Mouse (Mus musculus) ES-E14 (cell line): Measurements from ENCODE around the gene Lcp1. TPM values are rescaled to one million over a fixed set of nuclear protein-coding genes. Genes with fewer than 3 reads are reported as not detected.
"Not testable (repeated sequence)": the region's sequence is repeated elsewhere in the genome, so short reads cannot be mapped to it uniquely, and the experiment has no call there.

Source experiments
- DNase-seq: peaks from one replicate; pipeline ENCODE4 v3.0.0-alpha.2; 2013; ENCODE audit warnings: low read depth, low spot score
- H3K27ac ChIP-seq: 2 replicates; pipeline ENCODE4 v1.5.1; 2012; ENCODE audit warnings: low read depth, mild to moderate bottlenecking, low read length, moderate library complexity, mixed read lengths; ENCODE audit not compliant: poor library complexity, insufficient read depth, severe bottlenecking
- H3K36me3 ChIP-seq: 2 replicates; pipeline ENCODE4 v1.6.1; 2012; ENCODE audit warnings: mild to moderate bottlenecking, low read length, moderate library complexity, mixed read lengths; ENCODE audit not compliant: control insufficient read depth, poor library complexity, insufficient read depth, severe bottlenecking
- H3K4me1 ChIP-seq, 2 experiments: fragments of 150-350 bp in 1 of 2; sonication (generic) in 1 of 2; 2 replicates each; pipeline ENCODE4 v1.6.1; 2012; ENCODE audit warnings: low read length in 2 of 2, mild to moderate bottlenecking in 1 of 2, mixed read lengths in 1 of 2; ENCODE audit not compliant: control insufficient read depth in 2 of 2, insufficient read depth in 2 of 2, poor library complexity in 1 of 2
- H3K4me3 ChIP-seq, 2 experiments: fragments of 150-350 bp in 1 of 2; sonication (generic) in 1 of 2; 2 replicates each; pipeline ENCODE4 v1.5.1; 2012; ENCODE audit warnings: low read length in 2 of 2, low read depth in 1 of 2, mild to moderate bottlenecking in 1 of 2, mixed read lengths in 1 of 2; ENCODE audit not compliant: insufficient read depth in 1 of 2, poor library complexity in 1 of 2, severe bottlenecking in 1 of 2
- H3K9ac ChIP-seq: 2 replicates; pipeline ENCODE4 v1.6.1; 2012; ENCODE audit warnings: low read depth, mild to moderate bottlenecking, low read length, mixed read lengths; ENCODE audit not compliant: poor library complexity, insufficient read depth, severe bottlenecking
- H3K9me3 ChIP-seq: fragments of 150-350 bp; sonication (generic); 2 replicates; pipeline ENCODE4 v1.6.1; 2012; ENCODE audit warnings: low read depth, mild to moderate bottlenecking, low read length; ENCODE audit not compliant: control insufficient read depth, insufficient read depth
- CHD2 ChIP-seq: IDR thresholded peaks from 2 replicates; pipeline ENCODE4 v1.6.1; 2014; ENCODE audit warnings: mild to moderate bottlenecking, low read depth, low read length, inconsistent platforms
- HCFC1 ChIP-seq: IDR thresholded peaks from 2 replicates; pipeline ENCODE4 v1.6.1; 2012; ENCODE audit warnings: low read length, inconsistent platforms, borderline replicate concordance; ENCODE audit not compliant: insufficient read depth
- MAFK ChIP-seq: IDR thresholded peaks from 2 replicates; pipeline ENCODE4 v1.6.1; 2014; ENCODE audit warnings: mild to moderate bottlenecking, low read depth, low read length, inconsistent platforms; ENCODE audit not compliant: insufficient read depth
- ZC3H11A ChIP-seq: IDR thresholded peaks from 2 replicates; pipeline ENCODE4 v1.6.1; 2012; ENCODE audit warnings: low read depth, mild to moderate bottlenecking, inconsistent platforms, low read length, borderline replicate concordance
- ZNF384 ChIP-seq: IDR thresholded peaks from 2 replicates; pipeline ENCODE4 v1.6.1; 2012; ENCODE audit warnings: low read depth, low read length, inconsistent platforms
- in situ Hi-C, 2 experiments: fragments of 600-800 bp; cut with MboI; formaldehyde crosslinking; loops; one replicate each; pipeline ENCODE4 v1.15.1; 2025; ENCODE audit warnings: low sequenced_read_pairs in 2 of 2, inconsistent platforms in 1 of 2; ENCODE audit not compliant: unreplicated experiment in 2 of 2
- total RNA-seq: library from RNA; depleted of rRNA; stranded (reverse); fragments of 300-350 nt; gene quantifications from 2 replicates; pipeline ENCODE4 v1.2.3, GENCODE M21; 2012

The Lcp1 gene
- total RNA-seq, 1 experiment, result 2.8 TPM

GRCm38 (mm10) chr14:75136119-75136966, 5.4 kb downstream of the Lcp1 start:
- H3K4me1 ChIP-seq, result no peaks in the 10 kb centered on the region
- DNase-seq, result no peak
- H3K4me3 ChIP-seq, result no peak overlapping the region
- no peak overlapping the region for H3K9ac ChIP-seq
- no peaks in the 10 kb centered on the region for H3K36me3 ChIP-seq
- H3K27ac ChIP-seq, result no peak overlapping the region
- in situ Hi-C loops, result no loop called here
- H3K9me3 ChIP-seq, result no peaks in the 10 kb centered on the region
- TF ChIP-seq CHD2, result no peak
- TF ChIP-seq MAFK, result no peak
- TF ChIP-seq HCFC1, result no peak
- TF ChIP-seq ZC3H11A, result no peak
- TF ChIP-seq ZNF384, result no peak

- no peak for DNase-seq
- no peak for TF ChIP-seq HCFC1
- no peak for TF ChIP-seq MAFK
- no peak for TF ChIP-seq ZNF384
- no peak for TF ChIP-seq ZC3H11A
- TF ChIP-seq CHD2, result no peak
- Histone ChIP-seq H3K4me3 (no peak overlapping the region), H3K9me3 (no peaks in the 10 kb centered on the region), H3K27ac (no peak overlapping the region), H3K9ac (no peak overlapping the region), H3K36me3 (no peaks in the 10 kb centered on the region), H3K4me1 (no peaks in the 10 kb centered on the region)
- in situ Hi-C loops, result no loop called here
Measured at GRCm38 (mm10) chr14:75138503-75138902, 7.6 kb downstream of the Lcp1 start.

- TF ChIP-seq ZNF384, result no peak
- no peak for TF ChIP-seq CHD2
- TF ChIP-seq MAFK, result no peak
- TF ChIP-seq HCFC1, result no peak
- no peak for TF ChIP-seq ZC3H11A
- in situ Hi-C loops, result no loop called here
- no peak overlapping the region for H3K27ac ChIP-seq
- H3K4me1 ChIP-seq, result no peaks in the 10 kb centered on the region
- H3K4me3 ChIP-seq, result no peak overlapping the region
- no peak overlapping the region for H3K9ac ChIP-seq
- no peak for DNase-seq
- no peaks in the 10 kb centered on the region for H3K36me3 ChIP-seq
- H3K9me3 ChIP-seq, result no peaks in the 10 kb centered on the region
Measured at GRCm38 (mm10) chr14:75139225-75139624, 8.3 kb downstream of the Lcp1 start.

DNA sequence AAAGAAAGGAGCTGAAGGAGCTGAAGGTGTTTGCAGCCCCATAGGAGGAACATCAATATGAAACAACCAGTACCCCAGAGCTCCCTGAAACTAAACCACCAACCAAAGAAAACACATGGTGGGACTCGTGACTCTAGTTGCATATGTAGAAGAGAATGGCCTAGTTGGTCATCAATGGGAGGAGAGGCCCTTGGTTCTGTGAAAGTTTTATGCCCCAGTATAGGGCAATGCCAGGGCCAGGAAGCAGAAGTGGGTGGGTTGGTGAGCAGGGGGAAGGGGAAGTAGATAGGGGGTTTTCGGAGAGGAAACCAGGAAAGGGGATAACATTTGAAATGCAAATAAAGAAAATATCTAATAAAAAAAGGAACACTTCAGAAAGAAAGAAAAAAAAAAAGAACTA, 16.8 kb downstream of the Lcp1 start:
- H3K9ac ChIP-seq, H3K27ac ChIP-seq, in situ Hi-C loops, H3K36me3 ChIP-seq, H3K4me1 ChIP-seq, H3K4me3 ChIP-seq, H3K9me3 ChIP-seq, DNase-seq: not testable (repeated sequence)

DNA sequence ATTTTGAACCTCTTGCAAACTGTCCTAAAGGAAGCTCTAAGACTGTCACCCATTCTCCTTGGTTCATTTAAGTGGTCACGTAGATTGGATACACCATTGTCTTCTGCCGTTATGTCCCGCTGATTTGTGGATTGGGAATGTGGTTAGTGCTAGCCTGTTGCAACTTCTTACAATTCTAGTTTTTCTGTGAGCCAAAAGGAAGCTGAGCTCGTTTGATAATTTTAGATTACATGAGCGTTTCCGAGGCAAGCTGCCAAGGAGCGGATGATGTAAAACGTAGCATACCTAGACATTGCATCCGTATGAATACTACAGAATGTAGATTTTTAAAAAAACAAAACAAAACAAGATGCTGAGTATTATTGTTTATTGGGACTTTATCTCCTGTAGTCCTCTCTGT, 17.3 kb downstream of the Lcp1 start:
- Histone ChIP-seq H3K4me1 (no peaks in the 10 kb centered on the region), H3K27ac (no peak overlapping the region), H3K9ac (no peak overlapping the region), H3K36me3 (no peaks in the 10 kb centered on the region), H3K4me3 (no peak overlapping the region), H3K9me3 (no peaks in the 10 kb centered on the region)
- no peak for DNase-seq
- TF ChIP-seq HCFC1, result no peak
- no peak for TF ChIP-seq ZC3H11A
- in situ Hi-C loops, result no loop called here
